Mouse (Mus musculus): Measurements from ENCODE around the gene Tmtc2. TPM values are rescaled to one million over a fixed set of nuclear protein-coding genes. Genes with fewer than 3 reads are reported as not detected.
A peak's percentile ranks its signal among the peaks of the same experiment; 100 is the strongest.

The Tmtc2 gene
- polyA plus RNA-seq, 1 experiment from 2014 or later = 9.6 TPM

DNA sequence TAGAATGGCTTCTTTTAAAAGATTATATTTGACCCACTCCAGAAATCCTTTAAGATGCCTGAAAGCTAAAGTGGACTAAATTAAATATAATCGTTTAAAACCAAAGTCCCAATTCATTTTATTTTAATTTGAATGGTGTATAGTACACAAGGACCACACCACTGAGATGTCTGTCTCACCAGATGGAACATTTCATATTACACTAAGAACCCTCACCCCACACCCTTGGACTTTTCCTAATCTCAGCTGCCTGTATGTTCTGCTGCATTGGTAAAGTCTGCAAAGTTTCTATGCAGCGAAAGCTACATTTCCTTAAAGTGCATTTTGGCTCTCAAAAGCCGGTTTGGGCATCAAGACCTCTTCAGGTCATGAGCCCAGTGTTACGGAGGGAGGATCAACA is 12.7 kb downstream of the Tmtc2 start:
- Histone ChIP-seq H3K4me1 (ENCODE audit: control insufficient read depth, insufficient read depth, low read length) (peaks cover 8% of the 10 kb centered on the region; the same call in 1 of the 2 replicates), H3K9ac (ENCODE audit: low read length) (no peak overlapping the region), H3K9me3 (replicated peaks; ENCODE audit: control insufficient read depth, low read length) (no peaks in the 10 kb centered on the region), H3K27me3 (ENCODE audit: control insufficient read depth, insufficient read depth, low read length) (no peaks in the 10 kb centered on the region), H3K4me2 (ENCODE audit: low read depth, low read length) (no peak overlapping the region), H3K27ac (ENCODE audit: low read length) (no peak overlapping the region), H3K36me3 (ENCODE audit: control insufficient read depth, insufficient read depth, low read length) (no peaks in the 10 kb centered on the region), H3K4me3 (replicated peaks; ENCODE audit: low read length) (no peak overlapping the region)
- ATAC-seq (ENCODE audit: insufficient read depth, low FRiP score) = no peak
- 74% methylated on average over 4 of the region's 4 CpGs for WGBS

DNA sequence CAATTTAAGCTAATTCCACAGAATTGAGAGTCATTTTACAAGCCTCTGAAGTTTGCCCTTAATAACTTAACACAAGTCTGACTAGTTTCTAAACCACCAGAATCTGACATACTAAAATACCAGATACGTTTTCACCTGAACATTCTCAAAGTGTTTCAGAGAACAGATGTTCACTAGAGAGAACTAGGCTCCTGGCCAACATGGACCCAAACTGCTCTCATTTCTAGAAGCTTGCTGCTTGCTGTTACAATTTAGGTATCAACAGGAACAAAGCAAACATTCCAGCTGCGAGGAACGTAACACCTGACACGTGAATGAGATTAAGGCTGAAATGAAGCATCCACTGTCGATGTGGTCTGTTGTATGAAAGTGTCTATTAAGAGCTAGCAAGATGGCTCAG is 16.7 kb downstream of the Tmtc2 start:
- H3K36me3 ChIP-seq (ENCODE audit: control insufficient read depth, insufficient read depth, low read length) = no peaks in the 10 kb centered on the region
- no peaks in the 10 kb centered on the region for H3K9me3 ChIP-seq (replicated peaks; ENCODE audit: control insufficient read depth, low read length)
- no peak overlapping the region for H3K9ac ChIP-seq (ENCODE audit: low read length)
- no peak for ATAC-seq (ENCODE audit: insufficient read depth, low FRiP score)
- peaks cover 15% of the 10 kb centered on the region for H3K4me1 ChIP-seq (ENCODE audit: control insufficient read depth, insufficient read depth, low read length)
- WGBS = 50% methylated on average over 5 of the region's 5 CpGs
- H3K27me3 ChIP-seq (ENCODE audit: control insufficient read depth, insufficient read depth, low read length) = no peaks in the 10 kb centered on the region
- H3K27ac ChIP-seq (ENCODE audit: low read length) = no peak overlapping the region
- H3K4me2 ChIP-seq (ENCODE audit: low read depth, low read length) = no peak overlapping the region
- H3K4me3 ChIP-seq (replicated peaks; ENCODE audit: low read length) = no peak overlapping the region

- Histone ChIP-seq H3K4me1 (ENCODE audit: control insufficient read depth, insufficient read depth, low read length) (peaks cover 15% of the 10 kb centered on the region), H3K36me3 (ENCODE audit: control insufficient read depth, insufficient read depth, low read length) (no peaks in the 10 kb centered on the region), H3K27me3 (ENCODE audit: control insufficient read depth, insufficient read depth, low read length) (no peaks in the 10 kb centered on the region), H3K27ac (ENCODE audit: low read length) (no peak overlapping the region), H3K4me2 (ENCODE audit: low read depth, low read length) (no peak overlapping the region), H3K9ac (ENCODE audit: low read length) (no peak overlapping the region), H3K9me3 (replicated peaks; ENCODE audit: control insufficient read depth, low read length) (no peaks in the 10 kb centered on the region), H3K4me3 (replicated peaks; ENCODE audit: low read length) (no peak overlapping the region)
- 66% methylated on average over 6 of the region's 6 CpGs for WGBS
- no peak for ATAC-seq (ENCODE audit: insufficient read depth, low FRiP score)
Measured at GRCm38 (mm10) chr10:105556890-105557572, 17.2 kb downstream of the Tmtc2 start.

DNA sequence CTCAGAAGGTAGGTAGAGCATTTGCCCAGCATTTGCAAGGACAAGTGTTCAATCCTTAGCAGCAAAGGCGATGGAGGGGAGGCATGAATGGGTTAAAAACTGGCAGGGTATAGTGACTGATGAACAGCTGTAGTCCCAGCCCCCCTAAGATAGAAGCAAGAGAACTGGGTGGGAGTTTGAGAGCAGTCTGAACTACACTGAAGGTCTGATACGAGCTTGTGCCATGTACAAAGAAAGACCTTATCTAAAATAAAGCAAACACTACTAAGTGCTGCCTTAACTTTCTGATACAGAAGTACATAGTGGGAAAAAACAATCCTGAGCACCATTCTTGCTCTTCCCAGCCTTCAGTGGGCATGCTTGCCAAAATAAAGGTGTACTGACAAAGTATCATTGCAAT is 20.1 kb downstream of the Tmtc2 start:
- Histone ChIP-seq H3K27ac (ENCODE audit: low read length) (no peak overlapping the region), H3K9me3 (replicated peaks; ENCODE audit: control insufficient read depth, low read length) (no peaks in the 10 kb centered on the region), H3K9ac (ENCODE audit: low read length) (no peak overlapping the region), H3K4me1 (ENCODE audit: control insufficient read depth, insufficient read depth, low read length) (peaks cover 15% of the 10 kb centered on the region), H3K36me3 (ENCODE audit: control insufficient read depth, insufficient read depth, low read length) (no peaks in the 10 kb centered on the region), H3K4me2 (ENCODE audit: low read depth, low read length) (no peak overlapping the region), H3K27me3 (ENCODE audit: control insufficient read depth, insufficient read depth, low read length) (no peaks in the 10 kb centered on the region), H3K4me3 (replicated peaks; ENCODE audit: low read length) (no peak overlapping the region)
- 63% methylated on average over 2 of the region's 2 CpGs for WGBS
- peak; percentile 81; the same call in 1 of the 2 replicates for ATAC-seq (ENCODE audit: insufficient read depth, low FRiP score)

- H3K36me3 ChIP-seq (ENCODE audit: control insufficient read depth, insufficient read depth, low read length) = no peaks in the 10 kb centered on the region
- H3K9me3 ChIP-seq (replicated peaks; ENCODE audit: control insufficient read depth, low read length) = no peaks in the 10 kb centered on the region
- H3K4me1 ChIP-seq (ENCODE audit: control insufficient read depth, insufficient read depth, low read length) = no peaks in the 10 kb centered on the region
- no peak overlapping the region for H3K27ac ChIP-seq (ENCODE audit: low read length)
- H3K9ac ChIP-seq (ENCODE audit: low read length) = no peak overlapping the region
- H3K4me3 ChIP-seq (replicated peaks; ENCODE audit: low read length) = no peak overlapping the region
- 87% methylated on average over 2 of the region's 2 CpGs for WGBS
- no peaks in the 10 kb centered on the region for H3K27me3 ChIP-seq (ENCODE audit: control insufficient read depth, insufficient read depth, low read length)
- no peak for ATAC-seq (ENCODE audit: insufficient read depth, low FRiP score)
- H3K4me2 ChIP-seq (ENCODE audit: low read depth, low read length) = no peak overlapping the region
Measured at GRCm38 (mm10) chr10:105548040-105548439, 26.2 kb downstream of the Tmtc2 start.

GRCm38 (mm10) chr10:105544004-105545003 is 29.9 kb downstream of the Tmtc2 start:
- Histone ChIP-seq H3K27ac (ENCODE audit: low read length) (no peak overlapping the region), H3K9ac (ENCODE audit: low read length) (no peak overlapping the region), H3K36me3 (ENCODE audit: control insufficient read depth, insufficient read depth, low read length) (no peaks in the 10 kb centered on the region), H3K4me1 (ENCODE audit: control insufficient read depth, insufficient read depth, low read length) (no peaks in the 10 kb centered on the region), H3K27me3 (ENCODE audit: control insufficient read depth, insufficient read depth, low read length) (no peaks in the 10 kb centered on the region), H3K4me3 (replicated peaks; ENCODE audit: low read length) (no peak overlapping the region), H3K9me3 (replicated peaks; ENCODE audit: control insufficient read depth, low read length) (no peaks in the 10 kb centered on the region), H3K4me2 (ENCODE audit: low read depth, low read length) (no peak overlapping the region)
- peak; percentile 92 for ATAC-seq (ENCODE audit: insufficient read depth, low FRiP score)
- 89% methylated on average over 2 of the region's 2 CpGs for WGBS

GRCm38 (mm10) chr10:105542081-105542480 is 32.2 kb downstream of the Tmtc2 start:
- Histone ChIP-seq H3K36me3 (ENCODE audit: control insufficient read depth, insufficient read depth, low read length) (no peaks in the 10 kb centered on the region), H3K27me3 (ENCODE audit: control insufficient read depth, insufficient read depth, low read length) (no peaks in the 10 kb centered on the region), H3K9me3 (replicated peaks; ENCODE audit: control insufficient read depth, low read length) (no peaks in the 10 kb centered on the region), H3K27ac (ENCODE audit: low read length) (no peak overlapping the region), H3K9ac (ENCODE audit: low read length) (no peak overlapping the region), H3K4me1 (ENCODE audit: control insufficient read depth, insufficient read depth, low read length) (0 out of 2 replicates have a peak, but pooled peaks cover 1% of the 10 kb centered on the region), H3K4me2 (ENCODE audit: low read depth, low read length) (no peak overlapping the region), H3K4me3 (replicated peaks; ENCODE audit: low read length) (no peak overlapping the region)
- no peak for ATAC-seq (ENCODE audit: insufficient read depth, low FRiP score)
- WGBS = 92% methylated on average over 6 of the region's 6 CpGs

DNA sequence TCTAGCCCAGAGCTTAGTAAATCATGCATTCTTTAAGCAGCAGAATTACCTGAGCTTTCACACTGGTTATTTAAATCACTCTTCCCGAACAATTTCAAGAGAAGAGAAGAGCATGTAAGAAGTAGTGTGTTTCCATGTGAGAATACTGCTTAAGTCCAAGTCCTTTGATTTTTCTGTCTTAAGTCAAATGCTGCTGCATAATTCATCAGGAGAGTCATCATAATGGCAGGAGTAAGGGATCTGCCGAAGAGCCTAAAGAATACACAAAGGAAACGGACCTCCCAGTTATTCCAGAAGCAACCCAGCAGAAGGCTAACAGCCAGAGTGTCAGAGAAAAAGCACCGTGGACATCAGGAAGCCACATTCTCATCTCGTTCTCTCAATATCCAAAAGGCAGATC is 34.6 kb downstream of the Tmtc2 start:
- no peaks in the 10 kb centered on the region for H3K9me3 ChIP-seq (replicated peaks; ENCODE audit: control insufficient read depth, low read length)
- 54% methylated on average over 5 of the region's 5 CpGs for WGBS
- H3K27ac ChIP-seq (ENCODE audit: low read length) = no peak overlapping the region
- no peak overlapping the region for H3K9ac ChIP-seq (ENCODE audit: low read length)
- 0 out of 2 replicates have a peak, but pooled peaks cover 5% of the 10 kb centered on the region for H3K4me1 ChIP-seq (ENCODE audit: control insufficient read depth, insufficient read depth, low read length)
- H3K27me3 ChIP-seq (ENCODE audit: control insufficient read depth, insufficient read depth, low read length) = no peaks in the 10 kb centered on the region
- H3K4me3 ChIP-seq (replicated peaks; ENCODE audit: low read length) = no peak overlapping the region
- H3K36me3 ChIP-seq (ENCODE audit: control insufficient read depth, insufficient read depth, low read length) = no peaks in the 10 kb centered on the region
- ATAC-seq (ENCODE audit: insufficient read depth, low FRiP score) = no peak
- no peak overlapping the region for H3K4me2 ChIP-seq (ENCODE audit: low read depth, low read length)

DNA sequence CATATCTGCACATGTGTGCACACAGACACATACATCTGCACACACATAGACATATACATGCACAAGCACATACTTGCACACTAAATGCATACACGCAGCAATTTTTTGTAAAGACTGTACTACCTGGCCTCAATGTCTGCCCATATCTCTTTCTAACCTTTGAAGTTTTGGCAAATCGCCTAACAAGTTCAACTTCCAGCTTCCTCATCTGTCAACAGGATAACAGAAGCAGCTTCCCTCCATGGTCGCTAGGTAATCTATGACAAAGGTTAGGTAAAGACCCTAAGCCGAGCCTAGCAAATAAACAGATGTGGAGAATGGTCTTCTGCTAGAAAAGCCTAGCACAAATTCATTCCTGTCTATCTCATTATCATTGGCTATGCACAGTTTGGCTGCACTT is 37.3 kb downstream of the Tmtc2 start:
- 70% methylated on average over 4 of the region's 4 CpGs for WGBS

More for the DNA sequence above, 37.3 kb downstream of the Tmtc2 start:
- Histone ChIP-seq H3K27me3 (ENCODE audit: control insufficient read depth, insufficient read depth, low read length) (no peaks in the 10 kb centered on the region), H3K27ac (ENCODE audit: low read length) (no peak overlapping the region), H3K4me3 (replicated peaks; ENCODE audit: low read length) (no peak overlapping the region), H3K4me1 (ENCODE audit: control insufficient read depth, insufficient read depth, low read length) (peaks cover 5% of the 10 kb centered on the region; the same call in 1 of the 2 replicates), H3K9ac (ENCODE audit: low read length) (no peak overlapping the region), H3K36me3 (ENCODE audit: control insufficient read depth, insufficient read depth, low read length) (no peaks in the 10 kb centered on the region), H3K4me2 (ENCODE audit: low read depth, low read length) (no peak overlapping the region), H3K9me3 (replicated peaks; ENCODE audit: control insufficient read depth, low read length) (no peaks in the 10 kb centered on the region)
- ATAC-seq (ENCODE audit: insufficient read depth, low FRiP score) = no peak
